Mouse (Mus musculus) 416B (cell line): ENCODE measurements around the gene Krtap10-4.
"Not testable (repeated sequence)": the region's sequence is repeated elsewhere in the genome, so short reads cannot be mapped to it uniquely, and the experiment has no call there.

Experiments used
- DNase-seq: peaks from one replicate; pipeline ENCODE4 v3.0.0; 2011; ENCODE audit warnings: low read depth

Krtap10-4 gene

GRCm38 (mm10) chr10:77826951-77827350 is at the start of gene Krtap10-4:
Gene Krtap10-4, minus strand, starts transcription at chr10:77827095.
- DNase-seq, result no peak

DNA sequence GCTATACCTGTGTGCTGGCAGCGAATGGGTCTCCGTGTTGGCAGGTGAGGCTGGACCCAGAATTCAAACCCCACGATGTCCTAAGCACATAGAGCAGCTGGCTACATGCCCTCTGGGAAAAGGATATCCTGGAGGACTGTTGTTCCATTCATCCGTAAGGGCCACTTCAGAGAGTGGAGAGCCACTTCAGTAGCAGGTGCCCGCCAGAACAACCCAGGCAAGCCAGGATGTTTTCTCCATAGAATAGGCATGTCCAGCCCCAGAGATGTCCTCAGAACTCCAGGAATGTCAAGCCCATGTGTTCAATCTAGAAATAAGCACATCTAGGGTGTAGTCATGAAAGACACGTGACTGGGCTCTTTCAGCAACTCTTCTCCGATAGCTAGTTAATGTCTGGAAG is 42.8 kb upstream of the Krtap10-4 start:
- DNase-seq, result no peak

DNA sequence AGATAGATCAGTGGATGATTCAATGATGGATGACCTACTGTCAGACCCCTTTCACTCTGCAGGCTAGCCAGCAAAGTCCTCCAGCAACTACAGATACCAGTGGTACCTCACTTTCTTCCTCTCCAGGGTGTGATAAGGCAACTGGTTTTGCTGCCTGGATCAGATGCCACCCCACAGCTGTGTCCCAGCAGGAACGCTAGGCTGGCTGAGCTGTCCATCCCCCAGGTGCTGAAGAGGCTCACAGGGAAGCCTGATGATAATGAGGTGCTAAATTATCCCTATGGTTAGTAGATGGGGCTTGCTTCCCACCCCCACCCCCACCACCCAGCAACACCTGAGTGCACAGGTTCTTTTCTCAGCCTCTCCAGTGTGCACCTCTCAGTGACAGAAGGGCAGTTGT is 40.7 kb upstream of the Krtap10-4 start:
- DNase-seq, result no peak

GRCm38 (mm10) chr10:77864762-77865143 is 37.9 kb upstream of the Krtap10-4 start:
- DNase-seq, result no peak

- peak; percentile 48 for DNase-seq
Observed at GRCm38 (mm10) chr10:77864067-77864761, 37.3 kb upstream of the Krtap10-4 start.

DNA sequence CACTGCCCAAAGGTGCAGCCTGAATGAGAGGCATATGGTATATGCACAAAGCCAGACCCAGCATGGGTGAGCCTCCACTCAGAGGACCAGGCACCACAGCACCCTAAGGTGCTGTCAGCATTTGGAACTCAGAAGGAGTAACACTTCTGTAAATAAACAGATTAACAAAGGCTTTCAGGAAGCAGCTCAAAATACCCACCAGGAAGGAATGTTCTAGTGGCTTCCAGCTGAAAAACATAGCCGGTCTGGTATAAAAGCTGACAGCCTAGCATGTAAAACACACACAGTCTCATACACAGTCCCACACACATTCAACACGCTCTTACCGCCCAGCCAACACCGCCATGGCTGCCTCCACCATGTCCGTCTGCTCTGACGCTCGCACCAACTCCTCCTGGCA is 34.8 kb upstream of the Krtap10-4 start, which contains the start of gene Gm3285:
Gene Gm3285 (plus strand): TSS at position 301 of the 400 bp plus-strand sequence.
- no peak for DNase-seq

DNA sequence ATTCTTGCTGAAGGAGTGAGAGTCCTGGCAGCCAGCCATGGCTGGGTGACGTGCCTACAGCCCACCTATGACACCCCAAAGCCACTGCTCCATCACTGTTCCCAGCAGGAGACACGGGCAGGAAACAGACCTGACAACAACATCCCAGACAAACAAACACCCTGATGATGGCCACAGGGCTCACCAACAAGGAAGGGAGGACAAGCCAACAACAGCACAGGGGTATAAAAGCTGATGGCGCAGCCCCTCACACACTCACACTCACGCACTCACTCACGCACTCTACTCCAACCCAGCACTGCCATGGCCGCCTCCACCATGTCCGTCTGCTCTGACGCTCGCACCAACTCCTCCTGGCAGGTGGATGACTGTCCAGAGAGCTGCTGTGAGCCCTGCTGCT is 25.7 kb upstream of the Krtap10-4 start, which contains the start of gene Gm10318:
Gene Gm10318 (plus strand): TSS at position 301 of the 400 bp plus-strand sequence.
- DNase-seq, result no peak

DNA sequence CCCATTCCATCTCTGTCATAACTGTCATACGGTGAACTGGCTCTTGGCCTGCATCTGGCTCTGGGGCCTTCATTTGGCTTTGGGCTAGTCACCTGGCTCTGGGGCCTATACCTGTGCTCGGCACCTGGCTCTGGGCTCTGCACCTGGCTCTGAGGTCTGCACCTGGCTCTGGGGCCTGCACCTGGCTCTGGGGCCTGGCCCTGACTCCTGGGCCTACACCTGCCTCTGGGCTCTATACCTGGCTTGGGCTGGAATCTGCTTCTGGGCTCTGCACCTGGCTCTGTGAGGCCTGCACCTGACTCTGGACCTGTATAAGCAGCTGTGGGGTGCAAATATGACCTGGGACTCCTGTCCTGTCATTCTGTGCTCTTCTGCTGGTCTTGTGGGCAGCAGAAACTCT is 20.6 kb upstream of the Krtap10-4 start:
- DNase-seq, result no peak

DNA sequence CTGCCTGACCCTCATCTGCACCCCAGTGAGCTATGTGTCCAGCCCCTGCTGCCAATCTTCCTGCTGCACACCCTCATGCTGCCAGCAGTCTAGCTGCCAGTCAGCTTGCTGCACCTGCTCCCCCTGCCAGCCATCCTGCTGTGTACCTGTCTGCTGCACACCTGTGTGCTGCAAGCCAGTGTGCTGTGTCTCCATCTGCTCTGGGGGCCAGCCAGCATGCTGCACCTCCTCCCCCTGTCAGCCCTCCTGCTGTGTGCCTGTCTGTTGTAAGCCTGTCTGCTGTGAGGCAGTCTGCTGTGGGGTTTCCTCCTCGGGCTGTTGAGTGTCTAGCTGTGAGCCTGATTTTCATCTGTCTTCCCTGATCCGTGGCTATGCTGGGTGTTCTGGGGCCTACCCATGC is 20.1 kb upstream of the Krtap10-4 start:
- no peak for DNase-seq

- no peak for DNase-seq
Observed at GRCm38 (mm10) chr10:77846503-77846902, 19.6 kb upstream of the Krtap10-4 start, which contains the start of gene Gm36176. Gene Gm36176, plus strand, starts transcription at chr10:77846803.

DNA sequence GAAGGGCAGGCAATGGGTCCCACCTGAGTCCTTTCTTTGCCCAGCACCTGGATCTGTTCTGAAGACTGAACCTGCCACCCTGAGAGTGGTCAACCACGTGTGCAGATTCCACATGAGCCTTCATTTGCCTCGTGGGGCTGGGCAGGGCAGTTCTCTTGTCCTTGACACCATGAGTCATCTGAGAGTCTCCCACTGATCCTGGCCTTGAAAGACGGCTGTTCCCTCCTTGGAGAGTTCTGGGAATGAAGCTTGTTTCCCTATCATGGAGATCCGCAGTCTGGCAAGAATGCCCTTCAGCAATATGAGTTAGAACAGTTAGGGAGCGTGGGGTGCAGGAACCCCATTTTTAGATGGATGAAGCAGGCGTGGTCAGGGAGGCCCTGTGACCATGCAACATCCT is 12.1 kb upstream of the Krtap10-4 start:
- DNase-seq, result no peak

DNA sequence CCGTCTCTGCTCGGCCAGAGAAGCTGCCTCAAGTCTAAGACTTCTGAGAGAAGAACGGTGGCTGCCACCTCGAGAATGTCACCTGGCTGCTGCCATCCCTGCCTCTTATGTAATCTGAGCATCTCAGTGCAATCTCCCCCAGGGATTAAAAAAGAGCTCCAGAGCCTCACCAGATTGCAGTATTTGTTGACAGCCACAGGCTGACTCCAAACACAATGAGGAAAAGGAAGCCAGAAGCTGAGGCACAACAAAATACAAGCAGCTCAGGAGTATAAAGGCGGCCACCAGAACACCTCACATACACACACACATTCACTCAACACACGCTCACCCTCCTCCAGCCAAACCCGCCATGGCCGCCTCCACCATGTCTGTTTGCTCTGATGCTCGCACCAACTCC is 8.8 kb upstream of the Krtap10-4 start, which contains the start of gene Krtap10-10:
Gene Krtap10-10 (plus strand): TSS at position 301 of the 400 bp plus-strand sequence.
- no peak for DNase-seq

DNA sequence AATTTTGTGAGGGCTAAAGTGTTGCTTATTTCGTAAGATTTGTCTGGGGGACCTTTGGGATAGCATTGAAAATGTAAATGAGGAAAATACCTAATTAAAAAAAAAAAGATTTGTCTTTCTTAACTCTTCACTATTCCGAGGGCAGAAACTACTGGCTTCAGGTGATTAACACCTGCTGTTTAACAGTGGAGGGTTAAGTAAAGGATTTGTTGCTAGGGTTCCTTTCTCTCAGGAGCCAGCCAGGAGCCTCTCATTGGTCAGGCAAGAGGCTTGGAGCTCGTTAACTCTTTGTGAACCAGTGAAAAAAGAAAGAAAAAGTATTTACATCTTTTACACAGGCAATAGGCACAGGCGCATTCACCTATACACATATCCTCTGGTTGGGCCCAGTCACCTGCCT is 7.7 kb downstream of the Krtap10-4 start:
- DNase-seq, result no peak

DNA sequence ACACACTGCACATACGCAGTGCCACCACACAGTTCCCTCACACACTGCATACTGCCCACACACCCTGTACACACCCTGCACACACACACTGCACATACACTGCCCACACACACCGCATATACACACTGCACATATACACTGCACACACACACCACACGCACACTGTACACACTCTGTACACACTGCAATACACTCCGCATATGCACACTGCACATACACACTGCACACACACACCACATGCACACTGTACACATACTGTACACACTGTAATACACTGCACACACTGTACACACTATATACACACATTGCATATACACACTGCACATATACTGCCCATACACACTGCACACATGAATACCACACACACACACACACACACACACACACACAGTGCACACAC is 8.4 kb downstream of the Krtap10-4 start:
- DNase-seq, result no peak

DNA sequence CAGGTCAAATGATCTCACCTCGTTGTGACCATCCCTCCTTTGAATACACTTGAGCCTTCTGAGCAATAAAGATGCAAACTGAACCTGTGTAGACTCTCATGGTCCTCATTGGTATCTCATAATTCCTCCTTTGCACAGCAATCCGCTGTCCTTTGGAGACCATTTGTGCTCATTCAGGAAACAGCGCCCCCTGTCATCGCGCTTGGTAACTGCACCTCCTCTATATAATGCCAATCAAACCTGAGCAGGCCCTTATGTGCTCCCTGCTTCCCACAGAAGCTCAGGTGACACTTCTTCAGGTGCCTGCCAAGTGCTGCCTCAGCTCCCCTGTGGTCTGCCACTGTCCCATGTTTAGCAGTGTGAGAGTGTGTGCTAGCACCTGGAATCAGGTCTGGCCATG is 11.4 kb downstream of the Krtap10-4 start:
- DNase-seq, result peak; percentile 20

- DNase-seq, result no peak
Observed at GRCm38 (mm10) chr10:77814382-77814781, 12.5 kb downstream of the Krtap10-4 start, which contains the start of gene Gm2696. Gene Gm2696, plus strand, starts transcription at chr10:77814682.

DNA sequence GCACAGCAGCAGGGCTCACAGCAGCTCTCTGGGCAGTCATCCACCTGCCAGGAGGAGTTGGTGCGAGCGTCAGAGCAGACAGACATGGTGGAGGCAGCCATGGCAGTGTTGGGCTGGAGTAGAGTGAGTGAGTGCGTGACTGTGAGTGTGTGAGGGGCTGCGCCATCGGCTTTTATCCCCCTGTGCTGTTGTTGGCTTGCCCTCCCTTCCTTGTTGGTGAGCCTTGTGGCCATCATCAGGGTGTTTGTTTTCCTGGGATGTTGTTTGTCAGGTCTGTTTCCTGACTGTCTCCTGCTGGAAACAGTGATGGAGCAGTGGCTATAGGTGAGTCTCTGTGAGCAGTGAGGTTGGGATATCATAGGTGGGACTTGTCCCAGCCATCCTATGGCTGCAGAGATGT is 15.2 kb downstream of the Krtap10-4 start, which contains the start of gene Gm9507:
Gene Gm9507 (minus strand): TSS at position 101 of the 400 bp plus-strand sequence.
- DNase-seq, result no peak

DNA sequence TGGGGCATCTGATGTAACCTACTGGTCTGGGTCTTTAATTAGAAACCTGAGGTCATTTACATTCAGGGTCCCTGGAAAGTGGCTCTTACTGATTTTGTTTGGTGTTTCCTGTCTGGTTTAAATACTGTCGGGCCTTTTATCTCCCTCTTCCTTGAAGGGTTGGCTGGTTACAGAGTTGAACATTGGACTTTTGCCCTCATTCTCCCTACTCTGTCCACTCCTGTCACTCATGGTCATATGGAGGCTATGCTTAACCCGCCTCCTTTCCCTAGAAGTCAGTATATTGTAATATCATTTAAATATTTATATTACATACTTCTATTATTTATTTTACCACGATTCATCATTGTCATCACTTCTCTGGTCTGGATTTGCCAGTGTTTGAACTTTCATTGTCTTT is 22.8 kb downstream of the Krtap10-4 start:
- no peak for DNase-seq

GRCm38 (mm10) chr10:77798921-77799508 is 27.9 kb downstream of the Krtap10-4 start, which contains the start of gene Gm19668:
Gene Gm19668, minus strand, starts transcription at chr10:77799133.
- no peak for DNase-seq

DNA sequence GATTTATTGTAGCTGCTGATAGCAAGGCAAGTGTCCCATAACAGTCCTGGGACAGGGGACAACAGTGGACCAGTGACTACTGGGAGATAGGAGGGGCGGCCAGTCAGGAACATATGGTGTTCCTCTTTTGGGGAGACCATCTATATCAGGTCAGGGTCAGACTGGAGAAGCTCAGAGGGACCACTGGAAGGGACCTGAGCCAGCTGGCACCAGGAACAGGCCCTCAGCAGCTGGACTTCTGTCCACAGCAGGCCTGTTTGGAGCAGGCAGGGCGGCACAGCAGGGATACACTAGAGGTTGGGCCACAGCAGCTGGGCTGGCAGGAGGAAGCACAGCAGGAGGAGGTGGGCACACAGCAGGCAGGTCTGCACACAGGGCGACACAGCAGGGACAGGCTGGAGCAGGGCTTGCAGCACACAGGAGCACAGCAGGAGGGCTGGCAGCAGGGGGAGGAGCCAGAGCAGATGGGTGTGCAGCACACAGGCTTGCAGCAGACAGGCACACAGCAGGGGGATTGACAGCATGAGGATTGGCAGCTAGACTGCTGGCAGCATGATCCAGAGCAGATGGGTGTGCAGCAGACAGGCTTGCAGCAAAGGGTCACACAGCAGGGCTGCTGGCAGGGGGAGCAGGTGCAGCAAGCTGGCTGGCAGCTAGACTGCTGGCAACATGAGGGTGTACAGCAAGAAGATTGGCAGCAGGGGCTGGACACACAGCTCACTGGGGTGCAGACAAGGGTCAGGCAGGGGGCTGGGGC is 28.6 kb downstream of the Krtap10-4 start:
- not testable (repeated sequence) for DNase-seq

DNA sequence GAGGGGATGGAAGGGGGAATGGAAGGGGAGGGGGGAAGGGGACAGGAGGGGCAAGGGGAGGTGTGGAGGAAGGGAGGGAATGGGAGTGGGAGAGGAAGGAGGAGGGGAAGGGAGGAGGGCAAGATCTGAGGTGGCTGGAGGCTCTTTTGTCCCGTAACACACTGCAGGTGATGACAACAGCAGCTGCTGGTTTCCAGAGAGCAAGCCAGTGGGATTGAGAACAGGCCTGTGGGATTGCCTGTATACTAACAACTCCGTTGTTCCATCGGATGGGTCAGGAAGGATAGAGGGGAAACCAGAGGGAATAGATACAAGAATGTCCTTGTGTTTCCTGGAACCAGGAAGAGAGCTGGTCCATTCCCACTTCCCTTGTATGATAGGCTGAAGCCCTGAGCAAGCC is 29.2 kb downstream of the Krtap10-4 start:
- DNase-seq, result no peak

GRCm38 (mm10) chr10:77794976-77795375 is 31.9 kb downstream of the Krtap10-4 start, which contains the start of gene Gm9639:
Gene Gm9639, minus strand, starts transcription at chr10:77795076.
- DNase-seq, result no peak
